Mouse (Mus musculus): ENCODE data around the gene Gm13090. TPM values are rescaled to one million over a fixed set of nuclear protein-coding genes. Genes with fewer than 3 reads are reported as not detected.

Gene Gm13090
- polyA plus RNA-seq, 1 experiment from 2014 or later: not detected

- DNase-seq (ENCODE audit: low spot score): peak; percentile 80
- Histone ChIP-seq H3K27ac (ENCODE audit: low read length) (no peak overlapping the region), H3K4me3 (ENCODE audit: low read depth, low read length) (no peak overlapping the region), H3K4me2 (replicated peaks; ENCODE audit: low read depth, low read length) (no peak overlapping the region), H3K9ac (replicated peaks; ENCODE audit: low read depth) (no peak overlapping the region), H3K27me3 (replicated peaks; ENCODE audit: insufficient read depth, low read length) (no peaks in the 10 kb centered on the region), H3K4me1 (ENCODE audit: insufficient read depth, low read depth, low read length) (no peaks in the 10 kb centered on the region), H3K9me3 (ENCODE audit: low read length) (no peaks in the 10 kb centered on the region), H3K36me3 (ENCODE audit: insufficient read depth, low read length) (no peaks in the 10 kb centered on the region)
- TF ChIP-seq CTCF (IDR thresholded peaks at IDR 0.05) (peak; percentile 91), EP300 (IDR thresholded peaks at IDR 0.05) (no peak)
- ATAC-seq: peak; percentile 44; the same call in 1 of the 2 replicates
- 47% methylated on average over 13 of the region's 13 CpGs for WGBS
These were observed 16.1 kb upstream of the Gm13090 start for GRCm38 (mm10) chr4:151073108-151073744.

GRCm38 (mm10) chr4:151074817-151075216, 14.6 kb upstream of the Gm13090 start:
- H3K27me3 ChIP-seq (replicated peaks; ENCODE audit: insufficient read depth, low read length): no peaks in the 10 kb centered on the region
- no peak overlapping the region for H3K4me3 ChIP-seq (ENCODE audit: low read depth, low read length)
- WGBS: 87% methylated on average over 15 of the region's 15 CpGs
- H3K9me3 ChIP-seq (ENCODE audit: low read length): no peaks in the 10 kb centered on the region
- H3K27ac ChIP-seq (ENCODE audit: low read length): no peak overlapping the region
- DNase-seq (ENCODE audit: low spot score): no peak
- no peak for ATAC-seq
- no peak overlapping the region for H3K4me2 ChIP-seq (replicated peaks; ENCODE audit: low read depth, low read length)
- H3K9ac ChIP-seq (replicated peaks; ENCODE audit: low read depth): no peak overlapping the region
- no peaks in the 10 kb centered on the region for H3K36me3 ChIP-seq (ENCODE audit: insufficient read depth, low read length)
- TF ChIP-seq EP300 (IDR thresholded peaks at IDR 0.05) (no peak), CTCF (IDR thresholded peaks at IDR 0.05) (no peak)
- no peaks in the 10 kb centered on the region for H3K4me1 ChIP-seq (ENCODE audit: insufficient read depth, low read depth, low read length)

GRCm38 (mm10) chr4:151081355-151081754, 8.0 kb upstream of the Gm13090 start:
- TF ChIP-seq CTCF (IDR thresholded peaks at IDR 0.05): no peak
- no peak for TF ChIP-seq EP300 (IDR thresholded peaks at IDR 0.05)
- 76% methylated on average over 2 of the region's 2 CpGs for WGBS
- Histone ChIP-seq H3K9ac (replicated peaks; ENCODE audit: low read depth) (no peak overlapping the region), H3K4me3 (ENCODE audit: low read depth, low read length) (no peak overlapping the region), H3K4me1 (ENCODE audit: insufficient read depth, low read depth, low read length) (no peaks in the 10 kb centered on the region), H3K9me3 (ENCODE audit: low read length) (no peaks in the 10 kb centered on the region), H3K4me2 (replicated peaks; ENCODE audit: low read depth, low read length) (no peak overlapping the region), H3K27me3 (replicated peaks; ENCODE audit: insufficient read depth, low read length) (no peaks in the 10 kb centered on the region), H3K27ac (ENCODE audit: low read length) (no peak overlapping the region), H3K36me3 (ENCODE audit: insufficient read depth, low read length) (no peaks in the 10 kb centered on the region)
- ATAC-seq: no peak
- DNase-seq (ENCODE audit: low spot score): no peak

DNA sequence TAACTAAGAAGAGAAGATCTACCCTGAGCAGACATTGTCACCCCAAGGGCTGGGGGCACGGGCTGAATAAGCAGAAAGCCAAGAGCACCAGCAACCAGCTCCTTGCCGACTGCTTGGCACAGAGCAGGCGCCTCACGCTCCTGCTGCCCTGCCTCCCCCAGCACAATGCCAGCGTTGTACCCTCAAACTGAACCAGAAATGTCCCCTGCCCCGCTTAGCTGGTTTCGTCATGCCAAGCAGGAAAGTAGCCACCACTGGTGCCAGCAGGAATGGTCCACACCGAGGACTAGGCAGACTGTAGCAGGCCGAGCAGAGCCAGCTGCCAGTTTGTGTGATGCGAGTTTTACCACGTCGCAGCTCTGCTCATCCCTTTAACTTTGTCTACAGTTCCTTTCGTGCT, 7.4 kb upstream of the Gm13090 start:
- DNase-seq (ENCODE audit: low spot score) (no peak), ATAC-seq (no peak)
- no peak overlapping the region for H3K4me3 ChIP-seq (ENCODE audit: low read depth, low read length)
- no peak overlapping the region for H3K4me2 ChIP-seq (replicated peaks; ENCODE audit: low read depth, low read length)
- H3K27me3 ChIP-seq (replicated peaks; ENCODE audit: insufficient read depth, low read length): no peaks in the 10 kb centered on the region
- 87% methylated on average over 13 of the region's 13 CpGs for WGBS
- no peaks in the 10 kb centered on the region for H3K4me1 ChIP-seq (ENCODE audit: insufficient read depth, low read depth, low read length)
- H3K36me3 ChIP-seq (ENCODE audit: insufficient read depth, low read length): no peaks in the 10 kb centered on the region
- no peaks in the 10 kb centered on the region for H3K9me3 ChIP-seq (ENCODE audit: low read length)
- H3K27ac ChIP-seq (ENCODE audit: low read length): no peak overlapping the region
- no peak for TF ChIP-seq EP300 (IDR thresholded peaks at IDR 0.05)
- no peak for TF ChIP-seq CTCF (IDR thresholded peaks at IDR 0.05)
- H3K9ac ChIP-seq (replicated peaks; ENCODE audit: low read depth): no peak overlapping the region

GRCm38 (mm10) chr4:151083027-151083426, 6.3 kb upstream of the Gm13090 start:
- Histone ChIP-seq H3K9ac (replicated peaks; ENCODE audit: low read depth) (no peak overlapping the region), H3K4me1 (ENCODE audit: insufficient read depth, low read depth, low read length) (no peaks in the 10 kb centered on the region), H3K4me3 (ENCODE audit: low read depth, low read length) (no peak overlapping the region), H3K27ac (ENCODE audit: low read length) (no peak overlapping the region), H3K27me3 (replicated peaks; ENCODE audit: insufficient read depth, low read length) (no peaks in the 10 kb centered on the region), H3K4me2 (replicated peaks; ENCODE audit: low read depth, low read length) (no peak overlapping the region), H3K9me3 (ENCODE audit: low read length) (no peaks in the 10 kb centered on the region), H3K36me3 (ENCODE audit: insufficient read depth, low read length) (no peaks in the 10 kb centered on the region)
- DNase-seq (ENCODE audit: low spot score): no peak
- ATAC-seq: no peak
- TF ChIP-seq CTCF (IDR thresholded peaks at IDR 0.05) (no peak), EP300 (IDR thresholded peaks at IDR 0.05) (no peak)
- WGBS: 74% methylated on average over 5 of the region's 5 CpGs

DNA sequence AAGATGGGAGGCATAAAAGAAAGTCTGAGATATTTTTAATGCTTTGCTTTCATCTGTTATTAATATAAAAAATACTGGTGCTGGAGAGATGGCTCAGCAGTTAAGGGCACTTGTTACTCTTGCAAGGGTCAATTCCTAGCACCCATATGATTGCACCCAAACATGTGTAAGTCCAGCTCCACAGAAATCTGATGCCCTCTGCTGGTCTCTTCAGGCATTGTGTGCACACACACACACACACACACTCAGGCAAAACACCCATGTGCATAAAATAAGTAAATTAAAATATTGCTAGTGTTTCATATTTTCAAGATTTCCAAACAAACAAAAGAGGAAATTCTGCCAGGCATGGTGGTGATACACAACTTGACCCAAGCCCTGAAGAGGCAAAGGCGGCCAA, 2.0 kb upstream of the Gm13090 start:
- H3K9me3 ChIP-seq (ENCODE audit: low read length): no peaks in the 10 kb centered on the region
- H3K4me1 ChIP-seq (ENCODE audit: insufficient read depth, low read depth, low read length): no peaks in the 10 kb centered on the region
- H3K27ac ChIP-seq (ENCODE audit: low read length): no peak overlapping the region
- no peak overlapping the region for H3K4me2 ChIP-seq (replicated peaks; ENCODE audit: low read depth, low read length)
- WGBS: 95% methylated on average over 1 of the region's 1 CpGs
- no peaks in the 10 kb centered on the region for H3K27me3 ChIP-seq (replicated peaks; ENCODE audit: insufficient read depth, low read length)
- no peaks in the 10 kb centered on the region for H3K36me3 ChIP-seq (ENCODE audit: insufficient read depth, low read length)
- TF ChIP-seq CTCF (IDR thresholded peaks at IDR 0.05) (no peak), EP300 (IDR thresholded peaks at IDR 0.05) (no peak)
- H3K4me3 ChIP-seq (ENCODE audit: low read depth, low read length): no peak overlapping the region
- no peak for ATAC-seq
- H3K9ac ChIP-seq (replicated peaks; ENCODE audit: low read depth): no peak overlapping the region
- no peak for DNase-seq (ENCODE audit: low spot score)

DNA sequence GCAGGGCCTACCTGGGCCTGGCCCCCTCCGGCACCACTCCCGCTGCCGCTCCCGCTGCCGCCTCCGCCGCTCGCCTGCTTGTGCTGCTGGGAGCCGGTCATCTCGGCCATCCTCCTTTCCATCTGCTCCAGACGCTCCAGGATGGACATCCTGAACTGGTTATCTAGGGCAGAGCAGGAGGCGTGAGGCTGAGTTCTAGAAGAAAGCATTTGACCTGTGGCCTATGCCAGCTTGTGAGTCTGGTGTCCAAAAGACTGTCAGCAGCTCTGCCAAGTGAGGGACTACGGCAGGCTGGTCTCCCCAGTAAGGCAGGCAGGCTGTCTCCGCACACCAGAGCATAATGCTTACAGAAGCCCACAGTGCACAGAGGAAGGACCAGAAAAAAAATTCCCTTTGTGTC, 551 bp upstream of the Gm13090 start:
- no peaks in the 10 kb centered on the region for H3K9me3 ChIP-seq (ENCODE audit: low read length)
- H3K4me1 ChIP-seq (ENCODE audit: insufficient read depth, low read depth, low read length): no peaks in the 10 kb centered on the region
- no peak for TF ChIP-seq CTCF (IDR thresholded peaks at IDR 0.05)
- TF ChIP-seq EP300 (IDR thresholded peaks at IDR 0.05): no peak
- H3K27me3 ChIP-seq (replicated peaks; ENCODE audit: insufficient read depth, low read length): no peaks in the 10 kb centered on the region
- H3K27ac ChIP-seq (ENCODE audit: low read length): no peak overlapping the region
- no peak overlapping the region for H3K4me2 ChIP-seq (replicated peaks; ENCODE audit: low read depth, low read length)
- no peak overlapping the region for H3K9ac ChIP-seq (replicated peaks; ENCODE audit: low read depth)
- WGBS: 90% methylated on average over 14 of the region's 14 CpGs
- H3K4me3 ChIP-seq (ENCODE audit: low read depth, low read length): no peak overlapping the region
- no peaks in the 10 kb centered on the region for H3K36me3 ChIP-seq (ENCODE audit: insufficient read depth, low read length)
- DNase-seq (ENCODE audit: low spot score) (no peak), ATAC-seq (no peak)

Measured in lung, postnatal 0 days (tissue).